Mouse (Mus musculus) C2C12 (cell line): Measurements from ENCODE around the gene Sdha.

ENCODE experiments used
- CTCF ChIP-seq: IDR thresholded peaks from one replicate; pipeline ENCODE4 v1.5.1; 2011; ENCODE audit not compliant: control insufficient read depth, insufficient read depth, insufficient read length
- MAX ChIP-seq: IDR thresholded peaks from one replicate; pipeline ENCODE4 v1.6.1; 2011; ENCODE audit warnings: mild to moderate bottlenecking, control low read depth

GRCm38 (mm10) chr13:74363176-74363858, 13.2 kb upstream of the Sdha start:
- TF ChIP-seq CTCF = no peak
- peak; percentile 4 for TF ChIP-seq MAX
